Mouse (Mus musculus) adrenal gland, postnatal 10 days (tissue): ENCODE results near the gene Rapgef3. TPM values are rescaled to one million over a fixed set of nuclear protein-coding genes. Genes with fewer than 3 reads are reported as not detected.

ENCODE experiments used
- DNase-seq: peaks from one replicate; pipeline ENCODE4 v3.0.0; 2021; ENCODE audit warnings: mixed read lengths
- total RNA-seq, 2 experiments: library from RNA; stranded (reverse); gene quantifications; 2 replicates each; pipeline ENCODE4 v1.2.3; 2021

The Rapgef3 gene
- total RNA-seq, 2 experiments from 2014 or later, result 22.1 to 24.2 TPM

DNA sequence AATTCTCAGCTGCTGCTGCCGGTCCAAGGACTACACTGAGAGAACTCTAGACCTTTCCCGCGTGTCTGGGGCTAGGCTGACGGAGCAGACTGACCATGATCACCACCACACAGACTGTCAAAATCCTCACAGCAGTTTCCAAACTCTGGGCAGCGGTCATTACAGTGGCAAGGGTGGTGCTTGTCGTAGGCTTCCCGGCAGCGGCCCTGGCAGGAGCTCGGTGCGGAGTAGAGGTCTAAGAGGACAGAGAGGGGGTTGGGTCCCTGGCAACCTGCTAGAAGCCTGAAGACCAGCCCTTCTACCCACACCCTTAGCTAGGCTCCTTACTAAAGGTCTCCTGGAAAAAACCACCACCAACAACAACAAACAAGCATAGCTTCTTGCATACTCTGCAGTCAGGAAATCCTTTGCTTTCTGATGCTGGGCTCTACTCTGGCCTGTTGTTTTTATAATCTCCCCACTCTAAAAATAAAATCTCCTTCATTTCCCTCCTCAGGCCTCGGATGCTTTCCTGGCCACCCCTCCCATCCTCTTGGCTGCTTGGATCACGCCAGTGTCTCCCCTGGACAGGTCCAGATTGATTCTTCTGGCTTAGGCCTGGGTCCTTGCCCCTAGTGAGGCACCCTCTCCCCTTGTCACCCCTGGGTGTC, 47.6 kb downstream of the Rapgef3 start:
- DNase-seq, result no peak

DNA sequence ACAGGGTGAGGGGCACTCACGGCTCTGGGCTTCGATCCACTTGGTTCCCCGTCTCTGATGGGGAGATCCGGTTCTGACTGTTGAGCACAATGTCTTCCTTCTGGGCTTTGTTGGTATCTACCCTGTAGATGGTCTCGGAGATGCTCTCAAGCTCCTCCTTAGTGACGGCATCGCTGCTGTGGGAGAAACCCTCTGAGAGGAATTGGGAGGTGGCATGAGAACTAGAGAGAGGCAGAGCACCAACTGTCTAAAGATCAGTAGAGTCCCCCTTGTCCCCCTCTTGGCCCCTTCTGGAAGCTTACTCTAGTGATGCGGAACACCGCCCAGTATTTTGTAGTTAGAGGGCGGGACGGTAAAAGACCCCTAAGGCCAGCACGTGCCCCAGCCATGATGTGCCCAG, 48.3 kb downstream of the Rapgef3 start:
- no peak for DNase-seq

DNA sequence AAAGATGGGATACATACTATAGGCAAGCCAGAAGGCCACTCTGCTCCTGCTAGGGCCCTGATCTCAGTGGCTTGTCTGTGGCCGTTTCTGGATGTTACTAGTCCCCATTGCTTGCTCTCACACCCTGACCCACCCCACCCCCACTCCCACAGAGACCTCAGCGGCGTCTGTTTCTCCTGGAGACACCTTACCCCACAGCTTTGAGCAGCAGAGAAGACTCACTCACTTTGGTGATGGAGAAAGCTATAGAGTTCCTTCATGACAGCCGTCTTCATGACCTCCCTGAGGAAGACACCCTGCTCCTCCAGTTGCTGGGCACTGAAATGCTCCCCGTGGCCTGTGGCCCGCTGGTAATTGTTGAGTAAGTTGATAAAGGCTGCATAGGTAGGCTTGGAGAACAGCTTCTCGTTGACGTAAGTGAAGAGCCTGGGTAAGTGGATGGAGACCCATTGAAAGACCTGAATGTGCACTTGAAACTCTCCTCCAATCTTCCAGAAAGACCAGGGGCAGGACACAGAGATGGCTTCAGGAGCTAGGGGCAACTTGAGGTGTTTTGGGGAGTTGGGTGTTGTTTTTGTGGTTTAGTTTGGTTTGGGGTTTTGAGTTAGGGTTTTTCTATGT, 49.1 kb downstream of the Rapgef3 start:
- DNase-seq, result no peak

DNA sequence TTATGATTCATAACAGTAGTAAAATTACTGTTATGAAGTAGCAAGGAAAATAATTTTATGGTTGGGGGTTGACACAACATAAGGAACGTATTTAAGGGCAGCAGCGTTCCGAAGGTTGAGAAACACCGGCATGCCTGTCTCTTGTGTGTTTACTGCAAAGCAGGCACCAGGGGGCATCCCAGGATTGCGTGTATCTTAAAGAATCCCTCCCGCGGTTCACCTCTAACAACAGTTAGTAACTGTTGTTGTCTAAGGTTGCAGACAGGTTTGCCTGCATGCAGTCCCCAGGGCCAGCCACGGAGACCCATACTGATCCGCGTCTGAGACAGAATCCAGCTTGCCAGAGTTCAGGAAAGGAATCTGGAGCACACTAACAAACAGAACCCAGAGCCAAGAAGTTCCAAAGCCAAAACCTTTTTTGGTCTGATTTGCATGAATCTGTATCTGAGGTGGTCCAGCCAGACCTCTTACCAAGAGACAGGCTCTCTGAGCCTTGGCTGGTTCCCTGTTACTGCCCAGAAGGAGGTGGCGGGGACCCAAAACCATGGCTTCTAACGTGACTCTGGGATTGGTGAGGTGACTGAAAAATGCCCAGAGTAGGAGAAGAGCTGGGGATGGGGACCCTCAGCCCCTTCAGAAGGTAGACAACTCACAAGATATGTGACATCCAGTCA, 49.8 kb downstream of the Rapgef3 start:
- DNase-seq, result peak; percentile 75

DNA sequence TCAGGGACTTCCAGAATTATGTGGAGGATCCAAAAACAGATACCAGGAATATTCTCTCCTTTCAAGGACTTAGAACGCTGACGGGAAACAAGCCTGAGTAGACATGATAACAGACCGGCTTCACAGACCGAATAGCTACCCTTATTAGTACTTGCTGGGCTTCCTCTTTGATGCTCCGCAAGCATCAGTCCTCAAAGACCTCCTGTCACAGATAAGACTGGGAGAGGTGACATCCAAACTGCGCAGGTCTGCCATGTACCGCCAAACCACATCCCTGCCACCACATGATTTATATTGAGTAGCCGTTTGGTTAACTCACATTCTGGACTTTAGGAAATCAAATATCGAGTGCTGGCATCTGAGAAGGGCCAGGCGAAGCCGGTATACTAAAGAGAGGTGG, 51.0 kb downstream of the Rapgef3 start:
- no peak for DNase-seq

DNA sequence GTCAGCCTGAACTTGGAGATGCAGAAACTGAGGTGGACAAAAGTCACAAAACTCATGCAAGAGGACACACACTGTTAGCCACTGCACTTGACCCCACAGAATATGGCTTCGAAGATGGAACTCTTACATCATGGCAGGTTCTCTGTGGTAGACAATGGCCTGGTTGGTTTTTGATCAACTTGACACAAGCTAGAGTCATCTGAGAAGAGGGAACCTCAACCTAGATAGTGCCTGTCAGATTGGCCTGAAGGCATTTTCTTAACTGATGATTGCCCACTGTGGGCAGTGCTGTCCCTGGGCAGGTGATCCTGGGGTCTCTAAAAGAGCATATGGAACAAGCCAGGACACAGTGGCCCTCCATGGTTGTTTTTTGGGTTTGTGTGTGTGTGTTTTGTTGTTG, 52.0 kb downstream of the Rapgef3 start:
- DNase-seq, result no peak

DNA sequence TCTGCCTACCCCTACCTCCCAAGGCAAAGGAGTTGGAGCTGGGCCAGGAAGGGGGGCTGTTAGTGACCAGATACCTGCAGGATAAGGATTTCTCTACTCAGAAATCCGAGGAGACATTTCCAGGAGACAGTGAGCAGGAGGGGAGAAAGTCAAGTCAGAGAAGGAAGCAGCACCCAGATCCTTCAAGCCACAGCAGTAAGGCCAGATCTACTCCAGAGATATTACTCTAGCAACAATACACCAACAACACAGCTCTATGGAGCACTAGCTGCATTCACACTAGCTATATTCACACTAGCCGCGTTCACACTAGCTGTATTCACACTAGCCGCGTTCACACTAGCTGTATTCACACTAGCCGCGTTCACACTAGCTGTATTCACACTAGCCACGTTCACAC, 52.7 kb downstream of the Rapgef3 start:
- DNase-seq, result no peak

DNA sequence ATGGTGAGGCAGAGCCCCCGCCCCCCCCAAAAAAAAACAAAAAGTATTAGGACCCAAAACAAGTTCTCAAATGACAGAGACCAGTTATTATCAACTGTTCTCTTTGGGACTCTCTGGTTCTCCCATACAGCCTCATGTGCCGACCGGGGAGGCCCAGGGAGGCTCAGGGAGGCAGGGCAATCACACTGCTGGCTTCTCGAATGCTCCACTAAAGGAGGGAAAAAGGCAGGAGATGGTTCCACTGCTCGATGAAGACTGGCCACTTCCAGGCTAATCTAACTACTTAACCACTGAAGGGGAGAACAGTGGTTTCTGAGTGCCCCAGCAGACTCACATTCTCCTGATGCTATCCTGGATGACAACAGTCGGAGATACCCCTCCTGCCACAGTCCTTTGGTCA, 55.2 kb downstream of the Rapgef3 start:
- DNase-seq, result no peak

DNA sequence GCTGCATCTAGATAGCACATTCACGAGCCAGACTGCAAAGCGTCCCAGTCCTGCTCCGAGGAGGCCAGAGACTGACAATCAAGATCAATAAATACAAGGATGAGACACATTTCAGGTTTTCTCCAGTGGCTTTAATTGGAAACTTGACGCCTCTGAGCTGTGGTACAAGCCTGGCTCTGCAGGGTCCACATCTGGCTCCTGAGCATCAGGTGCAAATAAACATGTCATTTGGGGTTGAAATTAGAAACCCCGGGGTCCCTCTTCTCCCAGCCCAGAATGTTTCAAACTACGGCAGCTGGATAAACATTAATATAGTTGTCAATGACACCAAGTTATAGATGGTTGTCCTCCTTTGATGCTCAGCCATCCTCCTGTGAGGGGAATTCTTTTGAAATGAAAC, 56.9 kb downstream of the Rapgef3 start:
- DNase-seq, result no peak

DNA sequence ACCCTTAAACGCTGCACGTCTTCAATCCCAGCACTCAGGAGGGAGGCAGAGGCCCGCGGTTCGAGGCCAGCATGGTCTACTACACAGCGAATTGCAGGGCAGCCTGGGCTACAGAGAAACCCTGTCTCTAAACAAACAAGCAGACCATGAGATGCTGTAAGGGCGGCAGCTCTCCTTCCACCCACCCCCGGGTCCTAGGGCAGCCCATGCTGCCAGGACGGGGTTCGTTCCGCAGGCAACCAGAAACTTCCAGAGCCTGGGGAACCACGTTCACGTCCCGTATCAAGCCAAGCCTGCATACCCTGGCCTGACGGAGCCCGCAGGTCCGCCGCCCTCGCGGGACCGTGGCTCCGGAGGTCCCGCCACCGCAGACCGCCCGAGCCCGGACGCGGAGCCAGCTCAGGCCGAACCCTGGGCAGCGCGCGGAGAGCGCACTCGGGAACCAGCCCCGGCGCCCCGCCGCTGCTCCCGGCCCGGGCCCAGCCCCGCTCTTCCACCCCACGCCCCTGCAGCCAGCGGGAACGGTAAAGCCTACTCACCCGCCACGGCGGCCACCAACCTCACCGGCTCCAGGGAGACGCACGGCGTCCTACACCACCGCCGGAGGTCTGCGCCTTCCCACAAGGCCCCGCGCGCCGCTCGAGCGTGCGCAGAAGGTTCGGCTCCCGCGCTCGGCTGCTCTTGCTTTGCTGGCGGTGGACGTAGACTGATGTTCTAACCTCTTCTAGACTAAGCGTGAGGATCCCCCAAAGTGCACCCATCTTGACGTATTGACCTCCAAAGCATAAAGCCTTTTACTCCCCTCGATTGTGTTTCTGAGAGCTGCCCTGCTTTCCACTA, 62.3 kb downstream of the Rapgef3 start, which contains the start of gene Rpap3:
Rpap3 (minus strand) TSS at position 615 of the 840 bp plus-strand sequence.
- DNase-seq, result peak; percentile 94

DNA sequence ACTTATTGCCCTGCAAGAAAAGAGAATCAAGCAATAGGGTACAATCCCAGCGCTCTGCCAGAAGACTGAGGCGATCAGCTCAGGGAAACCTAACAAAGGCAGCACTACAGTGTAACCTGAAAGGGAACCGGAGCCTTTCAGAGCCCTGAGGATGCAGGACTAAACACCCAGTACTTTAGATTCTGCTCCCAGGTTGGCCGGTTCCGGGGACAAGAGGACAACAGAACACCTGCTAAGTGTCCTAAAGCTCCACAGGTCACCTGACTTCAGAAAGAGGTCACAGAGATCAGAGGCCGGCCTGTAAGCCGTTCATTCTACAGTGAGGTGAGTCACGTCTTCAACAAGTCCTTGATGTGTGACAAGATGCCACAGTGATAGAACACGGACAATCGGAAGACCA, 71.2 kb downstream of the Rapgef3 start:
- DNase-seq, result no peak

Other genes starting within 250 kb of the Rapgef3 start
- gene Rpap3, start 62.1 kb downstream of the Rapgef3 start, total RNA-seq, result 10 to 100 TPM; 14.1 to 18.8 TPM
- gene Endou, start 36.6 kb downstream of the Rapgef3 start, total RNA-seq, result 1 to 10 TPM; 1.1 to 1.2 TPM
- 10 to 100 TPM; 66.1 to 78.6 TPM for gene Slc48a1, start 10.5 kb upstream of the Rapgef3 start, total RNA-seq
- gene Hdac7, start 76.5 kb upstream of the Rapgef3 start, total RNA-seq, result 10 to 100 TPM; 50.4 to 76.7 TPM
- gene Vdr, start 142.7 kb upstream of the Rapgef3 start, total RNA-seq, result 1 to 10 TPM; 5.3 to 5.4 TPM
- 10 to 100 TPM; 38.1 to 49.5 TPM for gene Tmem106c, start 196.2 kb upstream of the Rapgef3 start, total RNA-seq
- gene Col2a1, start 236.7 kb upstream of the Rapgef3 start, total RNA-seq, result 10 to 100 TPM in 1 of 2 experiments, under 1 TPM in 1; 0.33 to 17.3 TPM